Mouse (Mus musculus) liver, adult 2 months (tissue): ENCODE measurements around the gene Tmem91. TPM values are rescaled to one million over a fixed set of nuclear protein-coding genes. Genes with fewer than 3 reads are reported as not detected.

Source experiments
- DNase-seq: peaks from one replicate; pipeline ENCODE4 v3.0.0-alpha.2; 2011; ENCODE audit warnings: low read depth, low spot score; ENCODE audit errors: extremely low read depth
- H3K27ac ChIP-seq: fragments of 200-500 bp; replicated peaks from 2 replicates; pipeline ENCODE4 v1.5.1; 2012; ENCODE audit warnings: low read depth, mild to moderate bottlenecking, control low read depth, inconsistent platforms, low read length; ENCODE audit not compliant: insufficient read depth
- H3K27me3 ChIP-seq: fragments of 200-500 bp; 2 replicates; pipeline ENCODE4 v1.6.1; 2012; ENCODE audit warnings: mild to moderate bottlenecking, moderate library complexity, low read length, inconsistent platforms; ENCODE audit not compliant: control insufficient read depth, insufficient read depth
- H3K36me3 ChIP-seq: fragments of 200-500 bp; 2 replicates; pipeline ENCODE4 v1.6.1; 2012; ENCODE audit warnings: low read length, inconsistent platforms; ENCODE audit not compliant: control insufficient read depth, insufficient read depth
- H3K4me1 ChIP-seq: fragments of 200-500 bp; 2 replicates; pipeline ENCODE4 v1.6.1; 2011; ENCODE audit warnings: low read length; ENCODE audit not compliant: control insufficient read depth, insufficient read depth
- H3K4me3 ChIP-seq: fragments of 200-500 bp; 2 replicates; pipeline ENCODE4 v1.5.1; 2011; ENCODE audit warnings: low read depth, mild to moderate bottlenecking, control low read depth, low read length, moderate library complexity; ENCODE audit not compliant: insufficient read depth
- H3K79me2 ChIP-seq: fragments of 200-500 bp; 2 replicates; pipeline ENCODE4 v1.6.1; 2012; ENCODE audit warnings: inconsistent platforms, mild to moderate bottlenecking, low read length, moderate library complexity; ENCODE audit not compliant: control insufficient read depth, insufficient read depth
- H3K9ac ChIP-seq: fragments of 200-500 bp; 2 replicates; pipeline ENCODE4 v1.6.1; 2012; ENCODE audit warnings: low read depth, mild to moderate bottlenecking, control low read depth, inconsistent platforms, low read length
- CTCF ChIP-seq: fragments of 200-500 bp; IDR thresholded peaks from 2 replicates; pipeline ENCODE4 v1.5.1; 2011; ENCODE audit warnings: low read depth, low read length, control low read depth
- POLR2A ChIP-seq: fragments of 200-500 bp; IDR thresholded peaks from 2 replicates; pipeline ENCODE4 v1.6.1; 2011; ENCODE audit warnings: low read length, control low read depth; ENCODE audit not compliant: insufficient read depth; ENCODE audit errors: extremely low read depth
- WGBS: fragments of 180-500 bp; shearing (Covaris S2); methylation state at CpG from one replicate; pipeline ENCODE4 v1.1.7; 2018; 5-methylcytosine and 5-hydroxymethylcytosine counted together
- polyA plus RNA-seq: library from polyadenylated mRNA; depleted of rRNA; stranded (reverse); fragments of >200 nt; gene quantifications from 2 replicates; pipeline ENCODE4 v1.2.3, GENCODE M21; 2012
- total RNA-seq: library from RNA; depleted of rRNA; stranded (reverse); fragments of >200 nt; gene quantifications from 2 replicates; pipeline ENCODE4 v1.2.3, GENCODE M21; 2014

Tmem91 gene
- total and polyA plus RNA-seq, 2 experiments: not detected

DNA sequence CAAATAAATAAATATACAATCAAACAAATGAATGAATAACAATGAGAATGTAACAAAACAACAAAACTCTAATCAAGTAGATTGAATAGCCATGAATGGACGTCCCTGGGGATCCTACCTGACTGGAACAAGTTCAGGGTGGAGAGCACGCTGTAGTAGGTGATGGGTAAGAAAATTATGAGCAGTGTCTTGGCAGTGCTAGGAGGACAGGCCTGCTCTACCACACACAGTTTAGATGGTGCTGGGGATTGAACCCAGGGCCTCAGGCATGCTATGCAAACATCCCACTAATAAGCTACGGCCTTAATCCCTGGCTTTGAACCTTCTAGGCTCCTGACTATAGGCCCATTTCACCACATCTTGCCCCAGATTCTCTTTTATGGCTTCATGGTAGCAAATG is 42.5 kb upstream of the Tmem91 start:
- Histone ChIP-seq H3K27ac (no peak overlapping the region), H3K79me2 (no peaks in the 10 kb centered on the region), H3K36me3 (peaks cover 8% of the 10 kb centered on the region; the same call in 1 of the 2 replicates), H3K4me3 (no peak overlapping the region), H3K9ac (no peak overlapping the region; the same call in 1 of the 2 replicates), H3K4me1 (peaks cover 7% of the 10 kb centered on the region), H3K27me3 (no peaks in the 10 kb centered on the region)
- 89% methylated on average over 3 of the region's 3 CpGs for WGBS
- TF ChIP-seq CTCF (no peak), POLR2A (no peak)
- DNase-seq: no peak

DNA sequence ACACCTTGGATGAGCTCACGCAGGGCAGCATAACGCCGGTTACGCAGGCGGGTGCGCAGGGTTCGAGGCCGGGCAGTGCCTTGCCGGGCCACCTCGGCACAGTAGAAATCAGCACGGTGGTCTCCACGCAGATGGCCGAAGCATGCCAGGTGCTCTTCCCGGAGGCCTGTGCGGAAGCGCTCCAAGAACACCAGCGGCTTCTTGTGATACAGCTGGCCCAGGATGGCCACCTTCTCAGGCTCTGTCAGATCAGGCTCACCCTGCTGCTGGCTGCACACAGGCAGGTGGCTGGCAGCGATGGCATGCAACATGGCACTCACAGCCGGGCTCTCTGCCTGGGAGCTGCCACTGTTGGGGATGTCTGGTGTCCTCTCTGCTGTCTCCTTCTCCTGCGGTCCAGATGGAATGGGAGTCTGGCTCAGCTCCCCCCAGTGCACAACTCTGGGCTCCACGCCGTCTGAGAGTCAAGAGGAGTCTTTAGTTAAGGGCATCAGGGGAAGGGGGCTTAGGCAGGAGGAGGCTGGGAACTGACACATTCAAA is 40.8 kb upstream of the Tmem91 start:
- Histone ChIP-seq H3K9ac (no peak overlapping the region), H3K27ac (no peak overlapping the region), H3K27me3 (no peaks in the 10 kb centered on the region), H3K4me3 (no peak overlapping the region), H3K36me3 (peaks cover 6% of the 10 kb centered on the region; the same call in 1 of the 2 replicates), H3K4me1 (peaks cover 7% of the 10 kb centered on the region), H3K79me2 (no peaks in the 10 kb centered on the region)
- TF ChIP-seq POLR2A (no peak), CTCF (no peak)
- no peak for DNase-seq
- 96% methylated on average over 22 of the region's 22 CpGs for WGBS

DNA sequence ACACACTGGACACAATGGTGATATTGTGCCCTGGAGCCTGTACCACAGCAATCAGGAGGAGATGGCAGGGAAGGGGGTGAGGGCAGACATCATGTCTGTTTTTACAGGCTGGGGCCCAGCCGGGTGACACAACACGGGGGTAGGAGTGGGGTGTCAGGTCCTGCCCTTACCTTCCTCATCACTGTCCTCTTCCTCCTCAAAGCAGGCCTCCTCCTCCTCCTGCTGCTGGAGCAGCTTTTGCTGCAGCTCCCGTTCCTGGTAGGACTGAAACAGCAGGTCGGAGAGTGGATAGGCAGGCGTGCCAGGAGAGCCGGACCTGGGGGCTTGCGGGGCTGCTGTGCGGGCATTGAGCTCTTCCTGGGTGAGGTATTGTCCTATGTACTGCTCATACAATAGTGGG is 39.6 kb upstream of the Tmem91 start:
- Histone ChIP-seq H3K36me3 (peaks cover 6% of the 10 kb centered on the region; the same call in 1 of the 2 replicates), H3K79me2 (no peaks in the 10 kb centered on the region), H3K27ac (no peak overlapping the region), H3K9ac (no peak overlapping the region), H3K27me3 (no peaks in the 10 kb centered on the region), H3K4me3 (no peak overlapping the region), H3K4me1 (peaks cover 7% of the 10 kb centered on the region)
- 94% methylated on average over 8 of the region's 8 CpGs for WGBS
- TF ChIP-seq POLR2A (no peak), CTCF (no peak)
- DNase-seq: no peak

DNA sequence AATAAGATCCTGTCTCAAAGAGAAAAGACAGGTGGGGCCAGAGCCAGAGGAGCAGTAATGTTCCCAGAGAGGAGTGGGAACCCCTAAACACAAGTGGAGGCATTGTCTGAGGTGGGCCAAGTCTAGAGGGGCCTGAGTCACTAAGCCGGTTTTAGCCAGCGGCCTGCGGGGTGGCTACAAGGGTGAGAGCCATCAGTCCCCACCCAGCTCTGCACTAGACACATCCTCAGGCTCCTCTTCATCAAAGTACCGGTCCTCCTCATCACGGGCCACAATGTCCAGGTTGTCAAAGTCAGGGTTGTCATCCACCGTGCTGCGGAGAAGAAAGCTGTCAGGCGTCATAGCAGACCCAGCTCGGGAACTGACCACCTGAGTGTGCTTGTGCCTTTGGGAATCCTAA is 37.8 kb upstream of the Tmem91 start:
- Histone ChIP-seq H3K27ac (no peak overlapping the region), H3K36me3 (peaks cover 6% of the 10 kb centered on the region; the same call in 1 of the 2 replicates), H3K79me2 (no peaks in the 10 kb centered on the region), H3K27me3 (no peaks in the 10 kb centered on the region), H3K4me1 (no peaks in the 10 kb centered on the region; the same call in none of the 2 replicates), H3K9ac (no peak overlapping the region), H3K4me3 (no peak overlapping the region)
- DNase-seq: no peak
- 94% methylated on average over 9 of the region's 9 CpGs for WGBS
- TF ChIP-seq POLR2A (no peak), CTCF (no peak)

DNA sequence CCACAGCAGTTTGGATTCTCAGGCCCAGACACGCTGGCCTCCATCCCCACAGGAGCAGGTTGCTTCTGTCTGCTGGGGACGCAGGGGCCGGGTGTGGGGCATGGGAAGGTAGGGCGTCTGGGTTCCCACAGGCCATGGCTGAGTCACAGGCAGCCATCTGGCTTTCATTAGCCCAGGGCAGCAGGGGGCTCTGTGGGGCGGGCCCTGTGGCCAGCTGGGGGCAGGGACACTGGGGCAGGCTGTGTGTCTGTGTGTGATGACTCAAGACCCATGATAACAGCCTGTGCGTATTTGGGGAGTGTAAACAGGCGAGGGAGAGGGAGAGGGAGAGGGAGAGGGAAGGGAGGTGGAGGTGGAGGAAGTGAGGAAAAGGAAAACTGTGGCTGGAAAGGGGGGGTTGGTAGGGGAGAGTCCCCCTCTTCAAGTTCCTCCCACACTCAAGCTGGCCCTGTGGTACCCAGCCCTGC is 36.8 kb upstream of the Tmem91 start:
- WGBS: 52% methylated on average over 7 of the region's 7 CpGs
- no peaks in the 10 kb centered on the region; the same call in none of the 2 replicates for H3K4me1 ChIP-seq
- DNase-seq: no peak

DNA sequence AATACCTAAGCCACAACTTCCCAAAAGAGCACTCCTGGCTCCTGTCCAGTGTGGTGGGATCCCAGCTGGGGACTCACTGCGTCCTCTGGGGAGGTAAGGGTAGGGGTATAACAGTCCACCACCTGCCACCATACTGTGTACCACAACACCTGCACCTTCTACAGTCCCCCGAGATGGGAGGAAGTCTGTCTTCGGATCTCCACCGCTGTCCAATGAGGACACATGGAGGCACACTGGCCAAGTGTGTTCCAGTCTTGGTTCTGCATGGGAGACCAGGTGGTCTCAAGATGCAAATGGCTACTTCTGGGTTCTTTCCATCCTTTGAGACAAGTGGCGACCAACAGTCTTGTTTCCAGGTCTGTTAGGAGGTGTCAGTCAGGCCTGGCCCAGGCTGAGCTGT is 36.2 kb upstream of the Tmem91 start:
- TF ChIP-seq CTCF: no peak
- no peak for TF ChIP-seq POLR2A
- Histone ChIP-seq H3K4me3 (no peak overlapping the region), H3K9ac (no peak overlapping the region), H3K27ac (no peak overlapping the region), H3K36me3 (peaks cover 6% of the 10 kb centered on the region; the same call in 1 of the 2 replicates), H3K27me3 (no peaks in the 10 kb centered on the region), H3K79me2 (no peaks in the 10 kb centered on the region), H3K4me1 (peaks cover under 1% of the 10 kb centered on the region)
- 84% methylated on average over 5 of the region's 5 CpGs for WGBS
- no peak for DNase-seq

More for the DNA sequence above, 36.8 kb upstream of the Tmem91 start:
- Histone ChIP-seq H3K27me3 (no peaks in the 10 kb centered on the region), H3K27ac (no peak overlapping the region), H3K36me3 (peaks cover 6% of the 10 kb centered on the region; the same call in 1 of the 2 replicates), H3K9ac (no peak overlapping the region), H3K79me2 (no peaks in the 10 kb centered on the region), H3K4me3 (no peak overlapping the region)
- TF ChIP-seq POLR2A (no peak), CTCF (no peak)
